Mouse (Mus musculus): ENCODE data around the gene Ets2. TPM values are rescaled to one million over a fixed set of nuclear protein-coding genes. Genes with fewer than 3 reads are reported as not detected.

Ets2 gene
- polyA plus RNA-seq, 1 experiment from 2014 or later = 56.5 TPM

DNA sequence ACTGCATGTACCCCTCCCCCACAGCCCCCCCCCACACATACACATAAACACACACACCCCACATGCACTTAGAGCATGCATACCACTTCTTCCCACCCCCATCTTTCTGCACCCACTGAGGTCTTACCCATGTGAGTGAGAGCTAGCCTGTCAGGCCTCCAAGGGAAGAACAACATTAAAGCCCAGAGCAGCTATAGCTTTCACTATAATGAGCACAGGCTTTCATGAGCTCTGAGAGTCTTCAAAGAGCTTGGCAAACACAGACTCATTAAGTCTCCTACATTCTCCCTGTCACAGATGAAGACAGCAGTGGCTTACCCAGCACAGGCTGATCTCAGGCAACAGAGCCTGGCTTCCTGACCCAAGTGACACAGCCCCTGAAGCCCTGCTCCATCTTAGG is 68.5 kb downstream of the Ets2 start:
- no peak for ATAC-seq (replicated peaks; ENCODE audit: insufficient number of reproducible peaks, insufficient read depth, low FRiP score, low read depth)
- no peak overlapping the region for H3K4me3 ChIP-seq
- no peak overlapping the region for H3K27ac ChIP-seq
- no peaks in the 10 kb centered on the region for H3K36me3 ChIP-seq
- no peak overlapping the region for H3K4me2 ChIP-seq
- H3K9me3 ChIP-seq (replicated peaks) = no peaks in the 10 kb centered on the region
- H3K4me1 ChIP-seq (replicated peaks) = peaks cover 25% of the 10 kb centered on the region
- H3K9ac ChIP-seq = no peak overlapping the region
- H3K27me3 ChIP-seq = no peaks in the 10 kb centered on the region

Other genes with a start within 250 kb of the Ets2 start
- gene Erg, start 115.5 kb upstream of the Ets2 start, polyA plus RNA-seq (2015; fragmentation: Nextera tagmentation; extraction: Ambion mirVana) = 5.4 and 8.3 TPM in 2 replicates

All from heart, embryonic 15.5 days (tissue).